Mouse (Mus musculus) thymus, adult 18-20 months (tissue): ENCODE measurements around the gene Cep350.

Experiments
- DNase-seq, 2 experiments: peaks; one replicate each; pipeline ENCODE4 v3.0.0; 2022; ENCODE audit warnings: mixed read lengths in 2 of 2

Cep350 gene

GRCm38 (mm10) chr1:155805607-155806006 is 167.4 kb downstream of the Cep350 start:
- no peak for DNase-seq

GRCm38 (mm10) chr1:155801014-155801991 is 171.8 kb downstream of the Cep350 start:
- DNase-seq = no peak

- DNase-seq = no peak
Observed at GRCm38 (mm10) chr1:155798000-155798399, 175.1 kb downstream of the Cep350 start.

GRCm38 (mm10) chr1:155797425-155797824 is 175.6 kb downstream of the Cep350 start:
- no peak for DNase-seq

GRCm38 (mm10) chr1:155796757-155797405 is 176.2 kb downstream of the Cep350 start:
- no peak for DNase-seq

GRCm38 (mm10) chr1:155795791-155796233 is 177.2 kb downstream of the Cep350 start:
- no peak for DNase-seq
